Mouse (Mus musculus) olfactory bulb, adult 2 months (tissue): ENCODE measurements around the gene Tatdn3.

Experiments
- CTCF ChIP-seq: fragments of 200-500 bp; IDR thresholded peaks from 2 replicates; pipeline ENCODE4 v1.5.1; 2012; ENCODE audit warnings: low read depth, mild to moderate bottlenecking, low read length, moderate library complexity; ENCODE audit not compliant: insufficient read depth
- POLR2A ChIP-seq: fragments of 200-500 bp; IDR thresholded peaks from 2 replicates; pipeline ENCODE4 v1.6.1; 2012; ENCODE audit warnings: mild to moderate bottlenecking, low read depth, low read length, moderate library complexity; ENCODE audit not compliant: insufficient read depth

GRCm38 (mm10) chr1:191109907-191110306 lies 47.2 kb upstream of the Tatdn3 start:
- TF ChIP-seq CTCF (no peak), POLR2A (no peak)
